Mouse (Mus musculus) midbrain, embryonic 16.5 days (tissue): ENCODE measurements around the gene Wipf2. TPM values are rescaled to one million over a fixed set of nuclear protein-coding genes. Genes with fewer than 3 reads are reported as not detected.

Source experiments
- ATAC-seq: fragments of 200-750 bp; cut with Nextera tagmentation; 2 replicates; pipeline ENCODE4 v1.8.0; 2017; ENCODE audit warnings: moderate TSS enrichment
- H3K27ac ChIP-seq: fragments of 300-500 bp; sonication (generic); 2 replicates; pipeline ENCODE4 v1.5.1; 2014; ENCODE audit warnings: mild to moderate bottlenecking, low read length, mixed read lengths
- H3K27me3 ChIP-seq: fragments of 300-500 bp; sonication (generic); 2 replicates; pipeline ENCODE4 v1.6.1; 2014; ENCODE audit warnings: low read depth, low read length, mixed read lengths; ENCODE audit not compliant: control insufficient read depth, insufficient read depth
- H3K36me3 ChIP-seq: fragments of 300-500 bp; sonication (generic); 2 replicates; pipeline ENCODE4 v1.6.1; 2014; ENCODE audit warnings: mild to moderate bottlenecking, low read length, moderate library complexity, mixed read lengths; ENCODE audit not compliant: control insufficient read depth, insufficient read depth
- H3K4me1 ChIP-seq: fragments of 300-500 bp; sonication (generic); 2 replicates; pipeline ENCODE4 v1.6.1; 2014; ENCODE audit warnings: mild to moderate bottlenecking, low read length, mixed read lengths; ENCODE audit not compliant: control insufficient read depth, insufficient read depth
- H3K4me2 ChIP-seq: fragments of 300-500 bp; sonication (generic); 2 replicates; pipeline ENCODE4 v1.6.1; 2014; ENCODE audit warnings: mild to moderate bottlenecking, low read length, mixed read lengths
- H3K4me3 ChIP-seq: fragments of 300-500 bp; sonication (generic); 2 replicates; pipeline ENCODE4 v1.5.1; 2014; ENCODE audit warnings: low read depth, mild to moderate bottlenecking, low read length, moderate library complexity, mixed read lengths
- H3K9ac ChIP-seq: fragments of 300-500 bp; sonication (generic); 2 replicates; pipeline ENCODE4 v1.6.1; 2014; ENCODE audit warnings: low read depth, low read length, mixed read lengths
- H3K9me3 ChIP-seq: fragments of 300-500 bp; sonication (generic); replicated peaks from 2 replicates; pipeline ENCODE4 v1.6.1; 2014; ENCODE audit warnings: mild to moderate bottlenecking, low read length, mixed read lengths; ENCODE audit not compliant: control insufficient read depth, poor library complexity, severe bottlenecking
- WGBS: fragments of 180-500 bp; shearing (Covaris S2); extraction: QIAGEN DNeasy Blood & Tissue Kit; methylation state at CpG from one replicate; pipeline ENCODE4 v1.1.7; 2014; 5-methylcytosine and 5-hydroxymethylcytosine counted together
- polyA plus RNA-seq: library from polyadenylated mRNA; unstranded; fragments of >200 nt; fragmentation: Nextera tagmentation; extraction: Ambion mirVana; gene quantifications from 2 replicates; pipeline ENCODE4 v1.2.1, GENCODE M21; 2015

Wipf2 gene
- polyA plus RNA-seq, 1 experiment from 2014 or later = 4.7 TPM

GRCm38 (mm10) chr11:98849196-98849894, 14.1 kb upstream of the Wipf2 start:
- Histone ChIP-seq H3K4me3 (no peak overlapping the region), H3K27ac (no peak overlapping the region; the same call in 1 of the 2 replicates), H3K4me1 (peaks cover 9% of the 10 kb centered on the region), H3K9ac (no peak overlapping the region), H3K4me2 (peak overlapping the region; percentile 33; the same call in 1 of the 2 replicates), H3K36me3 (no peaks in the 10 kb centered on the region; the same call in 1 of the 2 replicates), H3K9me3 (no peaks in the 10 kb centered on the region), H3K27me3 (no peaks in the 10 kb centered on the region)
- WGBS = 9% methylated on average over 19 of the region's 19 CpGs
- no peak for ATAC-seq

GRCm38 (mm10) chr11:98850100-98851093, 13.0 kb upstream of the Wipf2 start:
- WGBS = 58% methylated on average over 26 of the region's 26 CpGs
- peaks cover 9% of the 10 kb centered on the region for H3K4me1 ChIP-seq
- ATAC-seq = no peak
- H3K9me3 ChIP-seq = no peaks in the 10 kb centered on the region
- no peak overlapping the region for H3K27ac ChIP-seq
- H3K27me3 ChIP-seq = no peaks in the 10 kb centered on the region
- peak overlapping the region; percentile 8 for H3K4me3 ChIP-seq
- no peaks in the 10 kb centered on the region; the same call in 1 of the 2 replicates for H3K36me3 ChIP-seq
- peak overlapping the region; percentile 33 for H3K4me2 ChIP-seq
- no peak overlapping the region for H3K9ac ChIP-seq

- 92% methylated on average over 8 of the region's 8 CpGs for WGBS
- no peak for ATAC-seq
- Histone ChIP-seq H3K9me3 (no peaks in the 10 kb centered on the region), H3K4me2 (no peak overlapping the region), H3K4me1 (peaks cover 8% of the 10 kb centered on the region), H3K27ac (no peak overlapping the region), H3K27me3 (no peaks in the 10 kb centered on the region), H3K4me3 (no peak overlapping the region), H3K36me3 (no peaks in the 10 kb centered on the region; the same call in 1 of the 2 replicates), H3K9ac (no peak overlapping the region)
These were observed 9.3 kb upstream of the Wipf2 start for GRCm38 (mm10) chr11:98854116-98854515.

DNA sequence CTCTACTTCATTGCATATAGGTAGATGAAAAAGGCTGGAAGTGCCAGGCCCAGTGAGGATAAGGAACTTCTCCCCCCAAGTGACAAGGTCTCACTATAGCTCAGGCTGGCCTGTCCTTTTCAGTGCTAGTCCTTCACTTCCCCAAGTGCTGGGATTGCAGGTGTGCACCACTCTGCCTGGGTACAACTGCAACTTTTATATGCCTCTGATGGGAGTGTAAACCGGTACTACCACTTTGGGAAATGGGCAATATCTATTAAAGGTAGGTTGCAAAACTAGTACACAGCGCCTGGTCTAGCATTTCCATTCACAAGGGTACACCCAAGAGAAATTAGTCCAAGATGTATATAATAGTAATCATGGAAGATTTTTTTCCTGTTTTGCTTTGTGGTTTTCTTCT, 8.8 kb upstream of the Wipf2 start:
- no peak overlapping the region for H3K9ac ChIP-seq
- no peak overlapping the region for H3K4me3 ChIP-seq
- H3K4me1 ChIP-seq = peaks cover 2% of the 10 kb centered on the region
- no peaks in the 10 kb centered on the region for H3K27me3 ChIP-seq
- H3K36me3 ChIP-seq = no peaks in the 10 kb centered on the region; the same call in 1 of the 2 replicates
- no peak for ATAC-seq
- no peak overlapping the region for H3K27ac ChIP-seq
- WGBS = 94% methylated on average over 2 of the region's 2 CpGs
- H3K9me3 ChIP-seq = no peaks in the 10 kb centered on the region
- H3K4me2 ChIP-seq = no peak overlapping the region

- peaks cover 3% of the 10 kb centered on the region; the same call in 1 of the 2 replicates for H3K4me1 ChIP-seq
- no peaks in the 10 kb centered on the region for H3K36me3 ChIP-seq
- ATAC-seq = no peak
- no peak overlapping the region for H3K4me2 ChIP-seq
- H3K4me3 ChIP-seq = no peak overlapping the region
- H3K9ac ChIP-seq = no peak overlapping the region
- no peaks in the 10 kb centered on the region for H3K9me3 ChIP-seq
- no peaks in the 10 kb centered on the region for H3K27me3 ChIP-seq
- 31% methylated on average over 14 of the region's 14 CpGs for WGBS
- H3K27ac ChIP-seq = no peak overlapping the region
These were observed 4.4 kb upstream of the Wipf2 start for GRCm38 (mm10) chr11:98858759-98859731.

DNA sequence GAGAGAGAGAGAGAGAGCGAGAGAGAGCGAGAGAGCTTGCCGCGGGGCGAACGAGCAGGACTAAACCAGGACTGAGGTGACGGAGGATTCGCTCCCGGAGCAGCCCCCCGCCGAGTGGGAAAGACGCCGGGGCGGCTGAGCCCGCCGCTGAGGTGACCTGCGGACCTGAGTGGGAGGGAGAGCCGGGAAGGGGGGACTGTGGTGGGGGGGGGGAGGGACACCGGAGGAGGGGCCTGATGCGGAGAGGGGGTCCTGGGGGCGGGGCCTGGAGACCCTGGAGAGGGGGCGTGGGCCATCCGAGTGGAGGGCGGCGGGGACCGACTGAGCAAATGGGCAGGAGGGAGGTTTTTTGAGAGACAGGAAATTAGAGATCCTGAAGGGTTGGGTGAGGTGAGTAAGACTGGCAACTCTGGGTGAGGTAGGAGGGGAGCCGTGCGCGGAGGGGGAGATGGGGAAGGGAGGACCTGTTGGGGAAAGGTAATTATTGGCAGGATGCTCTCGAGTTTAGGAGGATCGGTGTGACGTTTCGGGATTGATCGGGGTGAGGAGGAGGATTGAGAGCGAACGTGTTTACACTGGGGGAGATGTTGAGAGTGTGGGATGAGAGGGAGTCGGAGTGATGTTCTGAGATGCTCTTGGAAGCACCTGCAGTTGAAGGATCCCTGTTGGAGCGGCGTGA, 452 bp downstream of the Wipf2 start:
- ATAC-seq = peak; percentile 76
- Histone ChIP-seq H3K4me2 (peak overlapping the region; percentile 69), H3K9ac (peak overlapping the region; percentile 70), H3K4me3 (peak overlapping the region; percentile 67), H3K9me3 (no peaks in the 10 kb centered on the region), H3K36me3 (peaks cover 9% of the 10 kb centered on the region), H3K4me1 (peaks cover 8% of the 10 kb centered on the region), H3K27ac (peak overlapping the region; percentile 93), H3K27me3 (no peaks in the 10 kb centered on the region)
- WGBS = under 1% methylated on average over 29 of the region's 39 CpGs

DNA sequence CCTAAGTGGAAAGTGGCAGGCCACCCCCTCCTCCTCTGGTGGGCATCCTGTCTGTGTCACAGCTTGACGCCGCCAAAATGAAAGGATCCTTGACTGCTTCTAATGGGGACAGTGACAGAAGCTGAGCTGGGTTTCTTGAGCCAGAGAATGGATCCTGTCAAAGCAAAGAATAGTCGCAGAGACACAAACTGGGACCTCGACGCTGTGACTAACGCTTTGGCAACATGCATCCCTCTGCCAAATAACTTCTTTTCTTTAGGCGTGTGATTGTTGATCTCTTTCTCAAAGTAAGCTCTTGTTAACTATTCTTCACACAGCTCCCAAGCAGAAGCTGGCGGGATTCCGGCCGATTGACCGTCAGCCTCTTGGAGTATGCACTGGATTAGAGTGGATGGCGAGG, 3.9 kb downstream of the Wipf2 start:
- Histone ChIP-seq H3K36me3 (peaks cover 9% of the 10 kb centered on the region), H3K4me3 (no peak overlapping the region), H3K4me1 (peaks cover 8% of the 10 kb centered on the region), H3K9me3 (no peaks in the 10 kb centered on the region), H3K27ac (no peak overlapping the region), H3K27me3 (no peaks in the 10 kb centered on the region), H3K4me2 (no peak overlapping the region), H3K9ac (no peak overlapping the region)
- WGBS = 43% methylated on average over 12 of the region's 12 CpGs
- ATAC-seq = no peak

- Histone ChIP-seq H3K36me3 (peaks cover 9% of the 10 kb centered on the region), H3K4me1 (no peaks in the 10 kb centered on the region; the same call in none of the 2 replicates), H3K4me3 (no peak overlapping the region), H3K27me3 (no peaks in the 10 kb centered on the region), H3K9me3 (no peaks in the 10 kb centered on the region), H3K27ac (no peak overlapping the region), H3K9ac (no peak overlapping the region), H3K4me2 (no peak overlapping the region)
- no peak for ATAC-seq
- 91% methylated on average over 8 of the region's 8 CpGs for WGBS
These were observed 6.5 kb downstream of the Wipf2 start for GRCm38 (mm10) chr11:98869906-98870305.
